Mouse (Mus musculus): ENCODE results near the gene Gtpbp10. TPM values are rescaled to one million over a fixed set of nuclear protein-coding genes. Genes with fewer than 3 reads are reported as not detected.

Gtpbp10 gene
- polyA plus RNA-seq, 1 experiment from 2014 or later = 37.7 TPM

DNA sequence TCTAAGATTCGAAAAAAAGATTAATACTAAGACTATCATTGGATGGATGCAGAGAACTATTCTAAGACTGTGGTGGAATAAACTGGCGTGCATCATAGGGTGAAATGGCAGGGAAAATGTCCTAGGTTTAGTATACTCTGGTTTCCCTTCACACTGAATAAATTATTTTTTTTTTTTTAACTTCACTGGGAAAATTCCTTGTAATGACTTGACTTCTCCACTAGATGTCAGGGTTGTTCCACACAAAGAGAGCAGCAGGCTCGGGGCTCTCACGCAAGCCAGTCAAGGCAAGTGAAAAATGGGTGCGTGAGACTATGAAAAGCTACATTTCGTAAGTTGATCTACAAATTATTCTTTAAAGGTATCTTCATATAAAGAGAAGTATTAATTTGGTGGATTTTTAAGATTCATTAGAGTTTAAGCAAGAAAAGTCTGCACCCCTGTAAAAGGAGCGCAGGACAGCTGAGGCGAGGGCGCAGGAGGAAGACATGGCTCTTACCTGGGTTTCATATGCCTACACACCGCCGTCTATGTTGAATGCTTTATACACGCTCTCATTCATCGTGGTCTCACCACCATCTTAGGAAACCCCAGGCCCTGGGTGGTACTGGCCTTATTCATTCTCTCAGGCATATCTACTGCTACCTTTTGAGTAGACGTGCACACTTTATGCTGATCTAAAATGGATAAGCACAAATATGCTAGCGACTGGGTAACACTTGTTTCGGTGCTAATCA lies 64.9 kb downstream of the Gtpbp10 start:
- H3K27me3 ChIP-seq = no peaks in the 10 kb centered on the region
- no peak overlapping the region for H3K27ac ChIP-seq
- 0 out of 2 replicates have a peak, but pooled peaks cover 4% of the 10 kb centered on the region for H3K4me1 ChIP-seq
- H3K4me3 ChIP-seq (replicated peaks) = no peak overlapping the region
- ATAC-seq (ENCODE audit: low FRiP score) = peak; percentile 69
- H3K4me2 ChIP-seq = no peak overlapping the region
- H3K9me3 ChIP-seq = no peaks in the 10 kb centered on the region
- H3K36me3 ChIP-seq (replicated peaks) = no peaks in the 10 kb centered on the region
- WGBS = 43% methylated on average over 16 of the region's 16 CpGs
- no peak overlapping the region for H3K9ac ChIP-seq

DNA sequence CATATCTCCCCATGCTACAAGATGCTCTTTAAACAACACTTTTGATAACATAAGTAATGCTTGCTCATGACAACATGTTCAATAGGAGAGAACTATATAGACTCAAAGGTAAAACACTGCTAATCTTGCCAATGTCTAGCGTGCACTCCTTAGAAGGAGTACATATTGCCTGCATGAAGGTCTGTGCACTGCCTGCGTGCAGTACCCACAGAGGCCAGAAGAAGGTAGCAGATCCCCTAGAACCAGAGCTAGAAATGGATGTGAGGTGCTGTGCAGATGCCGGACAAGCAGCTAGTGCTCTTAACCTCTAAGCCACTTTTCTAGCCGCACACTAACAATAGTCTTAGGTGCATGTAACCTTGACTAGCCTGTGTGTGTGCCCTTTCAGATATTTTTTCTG lies 67.2 kb downstream of the Gtpbp10 start:
- Histone ChIP-seq H3K27ac (no peak overlapping the region), H3K9ac (no peak overlapping the region), H3K9me3 (no peaks in the 10 kb centered on the region), H3K36me3 (replicated peaks) (no peaks in the 10 kb centered on the region), H3K4me1 (0 out of 2 replicates have a peak, but pooled peaks cover 4% of the 10 kb centered on the region), H3K4me2 (no peak overlapping the region), H3K4me3 (replicated peaks) (no peak overlapping the region), H3K27me3 (no peaks in the 10 kb centered on the region)
- WGBS = 97% methylated on average over 4 of the region's 4 CpGs
- ATAC-seq (ENCODE audit: low FRiP score) = no peak

Other genes with a start within 250 kb of the Gtpbp10 start
- 28.2 and 33.0 TPM in 2 replicates for gene Cdk14, start 139.2 kb downstream of the Gtpbp10 start, polyA plus RNA-seq (2016; fragmentation: Nextera tagmentation; extraction: Ambion mirVana)
- gene 1700015F17Rik, start 80.4 kb downstream of the Gtpbp10 start, polyA plus RNA-seq (2016; fragmentation: Nextera tagmentation; extraction: Ambion mirVana) = not detected in 2 replicates
- gene Cldn12, start 44.6 kb downstream of the Gtpbp10 start, polyA plus RNA-seq (2016; fragmentation: Nextera tagmentation; extraction: Ambion mirVana) = 32.0 and 36.4 TPM in 2 replicates
- gene Gm8773, start 14.3 kb upstream of the Gtpbp10 start, polyA plus RNA-seq (2016; fragmentation: Nextera tagmentation; extraction: Ambion mirVana) = 5.6 and 5.7 TPM in 2 replicates
- gene Cfap69, start 104.7 kb upstream of the Gtpbp10 start, polyA plus RNA-seq (2016; fragmentation: Nextera tagmentation; extraction: Ambion mirVana) = 8.4 and 9.3 TPM in 2 replicates
- gene Steap2, start 135.0 kb upstream of the Gtpbp10 start, polyA plus RNA-seq (2016; fragmentation: Nextera tagmentation; extraction: Ambion mirVana) = 7.0 and 8.3 TPM in 2 replicates
- gene Steap1, start 189.8 kb upstream of the Gtpbp10 start, polyA plus RNA-seq (2016; fragmentation: Nextera tagmentation; extraction: Ambion mirVana) = 3.7 and 4.3 TPM in 2 replicates